In the genomic region with DNA sequence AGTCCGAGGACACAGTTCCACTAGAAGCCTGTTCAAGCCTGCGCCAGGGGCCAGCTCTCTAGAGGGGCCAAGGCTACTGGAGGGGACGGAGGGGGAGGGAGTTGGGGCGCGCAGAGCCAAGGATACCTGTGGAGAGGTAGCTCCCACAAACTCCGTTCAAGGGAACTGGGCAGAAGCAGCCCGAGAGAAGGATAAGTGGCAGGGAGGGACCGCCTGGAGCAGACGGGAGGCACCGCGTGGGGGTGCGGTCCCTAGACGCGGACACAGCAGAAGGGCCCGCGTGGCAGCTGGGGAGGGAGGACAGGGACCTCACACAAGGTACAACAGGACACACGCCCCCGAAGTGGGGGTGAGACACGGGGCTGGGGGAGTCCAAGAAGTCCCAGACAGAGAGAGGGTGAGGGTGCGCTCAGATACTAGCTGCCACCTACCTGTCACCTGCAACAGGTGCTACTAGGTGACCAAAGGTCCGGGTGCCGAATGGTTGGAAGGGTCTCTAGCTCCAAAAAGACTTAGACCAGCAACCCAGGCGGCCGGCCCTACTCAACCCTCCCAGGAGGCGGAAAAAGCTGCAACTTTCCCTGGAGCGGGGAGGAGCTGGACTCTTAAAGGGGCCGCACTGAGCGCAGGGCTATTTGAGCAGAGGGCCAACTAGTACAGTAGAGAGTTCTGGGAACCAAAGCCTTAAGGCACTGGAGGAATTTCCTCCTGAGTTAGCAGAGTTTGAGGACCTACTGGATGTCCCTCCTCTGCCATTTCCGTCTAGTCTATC, we compare ENCODE assay signal across 9 mouse cellular contexts. TPM values are rescaled to one million over a fixed set of nuclear protein-coding genes. Genes with fewer than 3 reads are reported as not detected.
DNase-seq lines count a peak whose midpoint lies in the region; ATAC-seq and TF ChIP-seq lines count a peak whose summit lies in the region.
"Had no signal": no experiment of that assay in that cellular context is flagged by ENCODE, and none has a peak within 500 bp of the region (broad histone marks: within the 10 kb centered on the region; RNA-seq: fewer than 3 reads in every experiment).

Gene Sytl4 (minus strand): TSS at position 582 of the 772 bp plus-strand sequence.

- TF ChIP-seq EP300 in liver, postnatal 0 days (IDR thresholded peaks at IDR 0.05; ENCODE audit: low read depth): no peak

- no peak for TF ChIP-seq CTCF in E14TG2a.4 (conservative IDR thresholded peaks at IDR 0.05; ENCODE audit: low read length)
- TF ChIP-seq CTCF in intestine, postnatal 0 days (IDR thresholded peaks at IDR 0.05; ENCODE audit: low read depth): no peak
- no peak for TF ChIP-seq CTCF in liver, postnatal 0 days (IDR thresholded peaks at IDR 0.05; ENCODE audit: low read depth)
- TF ChIP-seq CTCF in olfactory bulb, adult 2 months (IDR thresholded peaks at IDR 0.05; ENCODE audit: insufficient read depth, low read depth, low read length): no peak

- ATAC-seq in granulocyte monocyte progenitor cell, adult 5-6 weeks (replicated peaks; ENCODE audit: poor library complexity, severe bottlenecking): peak; percentile 72
- 0 out of 2 replicates have a peak, but pooled peaks have one; percentile 47 for ATAC-seq in intestine, postnatal 0 days
- no peak for ATAC-seq in liver, postnatal 0 days

- DNase-seq in liver, postnatal 0 days: peak; percentile 14
- DNase-seq in thymus, postnatal 14 days: no peak
- no peak for DNase-seq in frontal cortex, adult 2 months (ENCODE audit: extremely low spot score in 1 of 2, low spot score in 1 of 2)

- no peaks in the 10 kb centered on the region for H3K36me3 ChIP-seq in E14TG2a.4 (ENCODE audit: insufficient read depth, low read length)
- H3K36me3 ChIP-seq in intestine, postnatal 0 days (ENCODE audit: control insufficient read depth, insufficient read depth): no peaks in the 10 kb centered on the region
- no peaks in the 10 kb centered on the region for H3K36me3 ChIP-seq in liver, postnatal 0 days (replicated peaks; ENCODE audit: insufficient read depth, low read length)
- H3K36me3 ChIP-seq: G1E had no signal

- H3K27ac ChIP-seq in brown adipose tissue, adult 24 weeks (replicated peaks; ENCODE audit: low read depth, low read length): no peak within 1 kb of the TSS
- no peak within 1 kb of the TSS for H3K27ac ChIP-seq in intestine, postnatal 0 days (ENCODE audit: low read depth, low read length)
- H3K27ac ChIP-seq in liver, postnatal 0 days (ENCODE audit: low read depth): no peak within 1 kb of the TSS
- H3K27ac ChIP-seq in olfactory bulb, adult 2 months (ENCODE audit: insufficient read depth, low read depth, low read length): no peak within 1 kb of the TSS

- H3K4me2 ChIP-seq in intestine, postnatal 0 days (replicated peaks; ENCODE audit: low read depth): peak within 1 kb of the TSS; percentile 75
- H3K4me2 ChIP-seq in liver, postnatal 0 days (ENCODE audit: low read depth, low read length): peak within 1 kb of the TSS; percentile 72

- H3K9ac ChIP-seq in intestine, postnatal 0 days (ENCODE audit: low read depth, low read length): peak within 1 kb of the TSS; percentile 7; the same call in 1 of the 2 replicates
- no peak within 1 kb of the TSS for H3K9ac ChIP-seq in liver, postnatal 0 days (replicated peaks)

- H3K27me3 ChIP-seq in E14TG2a.4 (ENCODE audit: insufficient read depth, low read length): peaks cover 5% of the 10 kb centered on the region
- no peaks in the 10 kb centered on the region for H3K27me3 ChIP-seq in intestine, postnatal 0 days (replicated peaks; ENCODE audit: control insufficient read depth, insufficient read depth, low read length)
- peaks cover 6% of the 10 kb centered on the region; the same call in 1 of the 2 replicates for H3K27me3 ChIP-seq in liver, postnatal 0 days (ENCODE audit: insufficient read depth, low read length)

- WGBS in intestine, postnatal 0 days: 21% methylated on average over 29 of the region's 29 CpGs
- WGBS in liver, postnatal 0 days (ENCODE audit: insufficient replicate concordance): 15% methylated on average over 22 of the region's 29 CpGs
- 13% methylated on average over 29 of the region's 29 CpGs for WGBS in olfactory bulb, adult 2 months

- TF ChIP-seq POLR2A in olfactory bulb, adult 2 months (IDR thresholded peaks at IDR 0.05; ENCODE audit: insufficient read depth, low read depth, low read length): no peak

- H3K4me3 ChIP-seq in E14TG2a.4 (replicated peaks; ENCODE audit: low read length): peak within 1 kb of the TSS; percentile 65
- H3K4me3 ChIP-seq in brown adipose tissue, adult 24 weeks (ENCODE audit: insufficient read depth, low read depth, low read length): peak within 1 kb of the TSS; percentile 76
- H3K4me3 ChIP-seq in intestine, postnatal 0 days (ENCODE audit: low read depth, low read length): peak within 1 kb of the TSS; percentile 49
- H3K4me3 ChIP-seq in liver, postnatal 0 days (ENCODE audit: low read depth, low read length): peak within 1 kb of the TSS; percentile 43
- H3K4me3 ChIP-seq in olfactory bulb, adult 2 months (ENCODE audit: insufficient read depth, low read depth, low read length): peak within 1 kb of the TSS; percentile 39

- H3K4me1 ChIP-seq in E14TG2a.4 (replicated peaks; ENCODE audit: low read depth, low read length): no peaks in the 10 kb centered on the region
- H3K4me1 ChIP-seq in brown adipose tissue, adult 24 weeks (ENCODE audit: control insufficient read depth, insufficient read depth, insufficient read length, low read length): peaks cover 3% of the 10 kb centered on the region
- no peaks in the 10 kb centered on the region for H3K4me1 ChIP-seq in intestine, postnatal 0 days (replicated peaks; ENCODE audit: control insufficient read depth, insufficient read depth, low read length)
- no peaks in the 10 kb centered on the region for H3K4me1 ChIP-seq in liver, postnatal 0 days (ENCODE audit: insufficient read depth)
- H3K4me1 ChIP-seq in olfactory bulb, adult 2 months (ENCODE audit: control insufficient read depth, insufficient read depth, low read length): peaks cover 5% of the 10 kb centered on the region; the same call in 1 of the 2 replicates

- 0 out of 2 replicates have a peak, but pooled peaks cover 4% of the 10 kb centered on the region for H3K9me3 ChIP-seq in E14TG2a.4 (ENCODE audit: low read length)
- H3K9me3 ChIP-seq in intestine, postnatal 0 days (ENCODE audit: control insufficient read depth): no peaks in the 10 kb centered on the region
- no peaks in the 10 kb centered on the region for H3K9me3 ChIP-seq in liver, postnatal 0 days (ENCODE audit: low read length)
- H3K9me3 ChIP-seq: G1E had no signal

RNA-seq across cellular contexts. Expression of gene Sytl4, which starts in this region (rescaled TPM):
- polyA plus RNA-seq in brown adipose tissue, adult 24 weeks (2012; ENCODE audit: insufficient read depth, insufficient read length, missing spikeins): 3.6 and 3.9 TPM in 2 replicates
- 1.5 and 1.7 TPM in 2 replicates for total RNA-seq in granulocyte monocyte progenitor cell, adult 5-6 weeks (2014; fragmentation: Nextera tagmentation)
- total RNA-seq in granulocyte monocyte progenitor cell, adult 5-6 weeks (2017): 3.1 and 4.9 TPM in 2 replicates
- 0.68 and 0.83 TPM in 2 replicates for polyA plus RNA-seq in intestine, postnatal 0 days (2015; fragmentation: Nextera tagmentation; extraction: Ambion mirVana)
- polyA plus RNA-seq in liver, postnatal 0 days (2015; fragmentation: Nextera tagmentation; extraction: Ambion mirVana): 1.2 and 1.3 TPM in 2 replicates
- not detected in 2 replicates for polyA plus RNA-seq in olfactory bulb, adult 2 months (2012; ENCODE audit: insufficient read depth, insufficient read length, low replicate concordance, missing spikeins)
- polyA plus RNA-seq in frontal cortex, adult 2 months (2012; rRNA removed): 0.46 TPM in 2 replicates
- polyA plus RNA-seq: G1E had no signal

Comparison
In these comparisons a context has a peak if more than half of its experiments do, and no peak if none do; other contexts are left out.
1. Peak in ATAC-seq, H3K4me3 ChIP-seq, H3K9ac ChIP-seq and H3K4me2 ChIP-seq in intestine, postnatal 0 days; RNA of the gene not detected or under 1 TPM.